Mouse (Mus musculus) bone marrow macrophage, adult 2 months (primary cell): ENCODE measurements around the gene Cask. TPM values are rescaled to one million over a fixed set of nuclear protein-coding genes. Genes with fewer than 3 reads are reported as not detected.

ENCODE experiments used
- H3K27ac ChIP-seq: 2 replicates; pipeline ENCODE4 v1.5.1; 2012; ENCODE audit warnings: low read depth, low read length; ENCODE audit not compliant: insufficient read depth
- H3K4me1 ChIP-seq: 2 replicates; pipeline ENCODE4 v1.6.1; 2012; ENCODE audit warnings: low read length; ENCODE audit not compliant: control insufficient read depth, insufficient read depth
- H3K4me3 ChIP-seq: 2 replicates; pipeline ENCODE4 v1.5.1; 2012; ENCODE audit warnings: mild to moderate bottlenecking, low read length, moderate library complexity; ENCODE audit not compliant: insufficient read depth
- CTCF ChIP-seq: IDR thresholded peaks from 2 replicates; pipeline ENCODE4 v1.5.1; 2012; ENCODE audit warnings: low read depth, mild to moderate bottlenecking, low read length, moderate library complexity
- POLR2A ChIP-seq: IDR thresholded peaks from 2 replicates; pipeline ENCODE4 v1.6.1; 2012; ENCODE audit warnings: mild to moderate bottlenecking, low read depth, low read length, borderline replicate concordance
- polyA plus RNA-seq: library from polyadenylated mRNA; stranded (reverse); fragments of >200 nt; gene quantifications from 2 replicates; pipeline ENCODE4 v1.2.4, GENCODE M21; 2012; ENCODE audit not compliant: missing spikeins, insufficient read depth, insufficient read length

Gene Cask
- polyA plus RNA-seq, 1 experiment, result 24.9 TPM

DNA sequence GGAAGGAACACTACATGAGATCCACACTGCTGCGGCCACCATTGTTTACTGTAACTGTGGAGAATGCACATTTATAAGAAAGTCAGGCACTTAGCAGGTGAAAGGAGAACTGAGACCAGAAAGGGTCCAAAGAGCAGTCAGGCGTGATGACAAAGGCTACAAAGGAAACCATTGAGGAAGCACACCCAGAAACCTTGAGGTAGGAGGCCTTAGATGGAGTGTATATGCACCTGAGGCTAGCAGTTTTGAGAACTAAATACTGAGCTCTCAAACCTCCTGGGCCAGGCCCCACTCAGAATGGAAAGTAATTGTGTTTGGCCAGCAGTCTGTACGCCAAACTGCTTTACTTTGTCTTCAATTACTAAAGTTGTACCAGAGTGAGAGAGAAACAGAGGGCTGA lies 180.8 kb downstream of the Cask start:
- Histone ChIP-seq H3K4me1 (no peaks in the 10 kb centered on the region; the same call in 1 of the 2 replicates), H3K27ac (no peak overlapping the region), H3K4me3 (no peak overlapping the region)
- no peak for TF ChIP-seq POLR2A
- no peak for TF ChIP-seq CTCF

GRCm38 (mm10) chrX:13668867-13669266 lies 182.3 kb downstream of the Cask start:
- H3K4me3 ChIP-seq, result no peak overlapping the region
- no peak overlapping the region for H3K27ac ChIP-seq
- H3K4me1 ChIP-seq, result no peaks in the 10 kb centered on the region; the same call in 1 of the 2 replicates
- TF ChIP-seq CTCF (no peak), POLR2A (no peak)

- Histone ChIP-seq H3K4me1 (peaks cover 15% of the 10 kb centered on the region), H3K27ac (no peak within 1 kb of the TSS), H3K4me3 (no peak within 1 kb of the TSS)
- TF ChIP-seq CTCF, result no peak
Measured at GRCm38 (mm10) chrX:13661063-13661462, 190.1 kb downstream of the Cask start, which contains the start of gene Gpr82. Gene Gpr82 (plus strand): TSS chrX:13661363.

DNA sequence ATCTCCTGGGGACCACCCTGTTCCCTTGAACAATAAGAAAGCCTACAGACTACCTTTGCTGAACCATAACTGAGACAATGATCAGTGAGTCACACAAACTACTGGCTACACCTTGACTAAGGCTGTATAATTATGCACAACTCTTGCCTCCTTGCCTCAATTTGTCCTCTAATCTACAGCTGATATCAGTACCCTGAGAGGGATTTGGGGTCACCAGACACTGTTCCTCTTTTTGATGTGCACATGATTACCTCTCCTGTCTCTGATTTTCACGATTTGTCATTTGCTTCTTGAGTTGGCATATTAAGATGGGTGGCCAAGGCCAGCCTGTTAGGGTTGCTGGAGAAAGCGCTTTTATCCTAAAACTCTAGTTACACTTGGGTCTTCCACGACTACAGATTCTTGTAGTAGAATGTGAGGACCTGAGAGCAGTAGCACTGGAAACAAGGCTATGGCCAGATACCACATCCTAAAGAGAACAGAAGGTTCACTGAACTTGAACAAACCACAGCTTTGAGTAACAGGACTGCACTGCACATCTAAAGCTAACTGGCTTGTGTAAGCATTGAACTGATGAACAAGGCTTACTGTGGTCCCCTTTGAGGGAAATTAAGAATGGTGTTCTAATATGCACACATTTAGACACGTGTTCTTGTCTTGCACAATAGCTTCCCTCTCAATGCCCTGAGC lies 191.8 kb downstream of the Cask start:
- H3K27ac ChIP-seq, result peak overlapping the region; percentile 36; the same call in 1 of the 2 replicates
- TF ChIP-seq POLR2A (no peak), CTCF (no peak)
- no peak overlapping the region for H3K4me3 ChIP-seq
- peaks cover 24% of the 10 kb centered on the region for H3K4me1 ChIP-seq

GRCm38 (mm10) chrX:13658616-13659140 lies 192.5 kb downstream of the Cask start:
- Histone ChIP-seq H3K4me3 (no peak overlapping the region), H3K4me1 (peaks cover 30% of the 10 kb centered on the region), H3K27ac (no peak overlapping the region)
- TF ChIP-seq POLR2A, result no peak

DNA sequence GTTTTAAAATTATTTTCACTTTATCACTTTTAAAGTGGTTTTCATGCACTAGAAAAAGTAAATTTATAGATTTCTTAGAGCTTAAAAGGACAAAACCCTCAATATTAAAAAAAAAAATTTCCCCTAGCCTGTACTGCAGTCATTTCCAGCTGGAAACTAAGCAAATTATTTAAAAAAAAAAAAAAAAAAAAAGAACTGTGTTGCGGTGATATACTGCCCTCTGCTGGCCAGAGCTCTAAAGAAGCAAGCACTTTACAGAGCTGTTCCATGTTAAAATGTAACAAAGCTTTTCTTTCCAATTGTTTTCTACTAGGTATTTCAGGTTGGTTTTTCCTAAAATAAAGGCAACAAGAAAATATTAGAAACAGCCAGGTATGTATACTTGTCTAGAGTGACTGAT lies 194.4 kb downstream of the Cask start:
- TF ChIP-seq POLR2A (no peak), CTCF (no peak)
- H3K4me1 ChIP-seq, result peaks cover 44% of the 10 kb centered on the region
- H3K4me3 ChIP-seq, result no peak overlapping the region
- no peak overlapping the region for H3K27ac ChIP-seq

GRCm38 (mm10) chrX:13655906-13656305 lies 195.3 kb downstream of the Cask start:
- 0 out of 2 replicates have a peak overlapping the region, but pooled peaks have one; percentile 20 for H3K4me3 ChIP-seq
- H3K27ac ChIP-seq, result peak overlapping the region; percentile 98
- H3K4me1 ChIP-seq, result peaks cover 44% of the 10 kb centered on the region
- TF ChIP-seq CTCF (no peak), POLR2A (no peak)

- Histone ChIP-seq H3K4me1 (peaks cover 44% of the 10 kb centered on the region), H3K4me3 (no peak overlapping the region), H3K27ac (peak overlapping the region; percentile 98)
- TF ChIP-seq POLR2A, result no peak
- TF ChIP-seq CTCF, result no peak
Measured at GRCm38 (mm10) chrX:13655005-13655421, 196.2 kb downstream of the Cask start.

GRCm38 (mm10) chrX:13652291-13652690 lies 198.9 kb downstream of the Cask start:
- no peak for TF ChIP-seq POLR2A
- no peak for TF ChIP-seq CTCF
- peak overlapping the region; percentile 48 for H3K27ac ChIP-seq
- H3K4me3 ChIP-seq, result no peak overlapping the region
- H3K4me1 ChIP-seq, result peaks cover 35% of the 10 kb centered on the region

GRCm38 (mm10) chrX:13651889-13652288 lies 199.3 kb downstream of the Cask start:
- TF ChIP-seq CTCF (no peak), POLR2A (no peak)
- H3K27ac ChIP-seq, result peak overlapping the region; percentile 48
- H3K4me3 ChIP-seq, result no peak overlapping the region
- peaks cover 35% of the 10 kb centered on the region for H3K4me1 ChIP-seq
